11 mouse cellular contexts compared by ENCODE assay signal in genomic region chr14:8641650-8642279, GRCm38 (mm10). TPM values are rescaled to one million over a fixed set of nuclear protein-coding genes. Genes with fewer than 3 reads are reported as not detected.
DNase-seq lines count a peak whose midpoint lies in the region; ATAC-seq and TF ChIP-seq lines count a peak whose summit lies in the region.
"Had no signal": no experiment of that assay in that cellular context is flagged by ENCODE, and none has a peak within 500 bp of the region (broad histone marks: within the 10 kb centered on the region; RNA-seq: fewer than 3 reads in every experiment).

No protein-coding gene starts in this region.

- TF ChIP-seq EP300 in stomach, postnatal 0 days (optimal IDR thresholded peaks at IDR 0.05): no peak

- H3K4me1 ChIP-seq in lung, embryonic 14.5 days (ENCODE audit: insufficient read depth): no peaks in the 10 kb centered on the region
- H3K4me1 ChIP-seq in lung, adult 2 months (ENCODE audit: control insufficient read depth, insufficient read depth, low read length): peaks cover 3% of the 10 kb centered on the region; the same call in 1 of the 2 replicates
- no peaks in the 10 kb centered on the region for H3K4me1 ChIP-seq in stomach, postnatal 0 days (replicated peaks; ENCODE audit: control insufficient read depth, insufficient read depth)

- no peak for TF ChIP-seq CTCF in lung, embryonic 14.5 days (IDR thresholded peaks at IDR 0.05; ENCODE audit: low read depth)
- no peak for TF ChIP-seq CTCF in lung, adult 2 months (IDR thresholded peaks at IDR 0.05; ENCODE audit: insufficient read depth, low read length)
- no peak for TF ChIP-seq CTCF in stomach, postnatal 0 days (IDR thresholded peaks at IDR 0.05; ENCODE audit: low read depth)

- H3K4me3 ChIP-seq in lung, embryonic 14.5 days (ENCODE audit: low read depth, low read length): no peak overlapping the region
- no peak overlapping the region for H3K4me3 ChIP-seq in lung, adult 2 months (replicated peaks; ENCODE audit: extremely low read depth, low read depth, low read length)
- H3K4me3 ChIP-seq in stomach, postnatal 0 days (ENCODE audit: low read depth, low read length): no peak overlapping the region

- no peaks in the 10 kb centered on the region for H3K9me3 ChIP-seq in lung, embryonic 14.5 days (ENCODE audit: low read depth, low read length)
- H3K9me3 ChIP-seq in stomach, postnatal 0 days (ENCODE audit: control insufficient read depth, low read length): no peaks in the 10 kb centered on the region

- no peak overlapping the region for H3K9ac ChIP-seq in lung, embryonic 14.5 days
- no peak overlapping the region for H3K9ac ChIP-seq in stomach, postnatal 0 days (ENCODE audit: low read length)

- peak; percentile 31 for DNase-seq in lung, embryonic 14.5 days
- no peak for DNase-seq in lung, adult 2 months
- peak; percentile 7 for DNase-seq in embryo, embryonic 9.5 days (ENCODE audit: extremely low spot score)
- DNase-seq in kidney, postnatal 14 days: peak; percentile 56
- peak; percentile 71 for DNase-seq in thymus, postnatal 0 days (ENCODE audit: low spot score)
- no peak for DNase-seq in stomach, postnatal 0 days (ENCODE audit: low spot score)
- DNase-seq in layer of hippocampus, adult 9-11 months: no peak
- DNase-seq: cerebellum, adult 18-20 months; spleen, adult 18-20 months had no signal

- ATAC-seq in lung, embryonic 14.5 days (ENCODE audit: insufficient read depth): no peak
- ATAC-seq in stomach, postnatal 0 days (ENCODE audit: low FRiP score, low TSS enrichment): no peak
- ATAC-seq: activated CD4-positive, CD25-positive, alpha-beta regulatory T cell, adult 4 months; intestine, postnatal 0 days had no signal

- no peak for TF ChIP-seq POLR2A in lung, adult 2 months (IDR thresholded peaks at IDR 0.05; ENCODE audit: borderline replicate concordance, extremely low read depth, low read depth, low read length)

- no peaks in the 10 kb centered on the region for H3K27me3 ChIP-seq in lung, embryonic 14.5 days (ENCODE audit: insufficient read depth, low read length)
- no peaks in the 10 kb centered on the region for H3K27me3 ChIP-seq in stomach, postnatal 0 days (ENCODE audit: control insufficient read depth, insufficient read depth, low read length)

- no peaks in the 10 kb centered on the region for H3K36me3 ChIP-seq in lung, embryonic 14.5 days (ENCODE audit: insufficient read depth)
- H3K36me3 ChIP-seq in stomach, postnatal 0 days (ENCODE audit: control insufficient read depth, insufficient read depth, low read length): no peaks in the 10 kb centered on the region

- H3K4me2 ChIP-seq in lung, embryonic 14.5 days: no peak overlapping the region
- H3K4me2 ChIP-seq in stomach, postnatal 0 days (replicated peaks; ENCODE audit: low read depth): no peak overlapping the region

- WGBS in lung, embryonic 14.5 days: 67% methylated on average over 9 of the region's 9 CpGs
- 47% methylated on average over 9 of the region's 9 CpGs for WGBS in lung, adult 2 months
- WGBS in stomach, postnatal 0 days: 73% methylated on average over 9 of the region's 9 CpGs

- 0 out of 2 replicates have a peak overlapping the region, but pooled peaks have one; percentile 8 for H3K27ac ChIP-seq in lung, embryonic 14.5 days (ENCODE audit: low read depth)
- H3K27ac ChIP-seq in stomach, postnatal 0 days (replicated peaks): no peak overlapping the region

RNA-seq across cellular contexts. Expression of gene 4930452B06Rik, which starts 24.3 kb away (rescaled TPM):
- 11.9 and 12.9 TPM in 2 replicates for polyA plus RNA-seq in lung, embryonic 14.5 days (2014; fragmentation: Nextera tagmentation; extraction: Ambion mirVana)
- 1.1 and 1.7 TPM in 2 replicates for polyA plus RNA-seq in lung, adult 2 months (2012; rRNA removed)
- polyA plus RNA-seq in thymus, postnatal 0 days (2015; fragmentation: Nextera tagmentation; extraction: Ambion mirVana): 1.6 and 1.9 TPM in 2 replicates
- polyA plus RNA-seq in stomach, postnatal 0 days (2015; fragmentation: Nextera tagmentation; extraction: Ambion mirVana): 5.0 and 5.8 TPM in 2 replicates

Comparison
In these comparisons a context has a peak if more than half of its experiments do, and no peak if none do; other contexts are left out.
1. DNase-seq: peak in lung, embryonic 14.5 days (single experiment), embryo, embryonic 9.5 days (single experiment), kidney, postnatal 14 days (single experiment) and thymus, postnatal 0 days (single experiment); none in lung, adult 2 months (single experiment), stomach, postnatal 0 days (single experiment) and layer of hippocampus, adult 9-11 months (single experiment).